Mouse (Mus musculus) kidney, embryonic 16.5 days (tissue): ENCODE data around the gene Fkbp1b. TPM values are rescaled to one million over a fixed set of nuclear protein-coding genes. Genes with fewer than 3 reads are reported as not detected.

Source experiments
- ATAC-seq: fragments of 200-750 bp; cut with Nextera tagmentation; 2 replicates; pipeline ENCODE4 v1.8.0; 2017; ENCODE audit warnings: moderate TSS enrichment; ENCODE audit not compliant: low FRiP score, low TSS enrichment
- H3K27ac ChIP-seq: fragments of 300-500 bp; sonication (generic); 2 replicates; pipeline ENCODE4 v1.5.1; 2014; ENCODE audit warnings: low read length
- H3K27me3 ChIP-seq: fragments of 300-500 bp; sonication (generic); 2 replicates; pipeline ENCODE4 v1.6.1; 2014; ENCODE audit warnings: low read length, control low read depth, mixed read lengths; ENCODE audit not compliant: insufficient read depth
- H3K36me3 ChIP-seq: fragments of 300-500 bp; sonication (generic); 2 replicates; pipeline ENCODE4 v1.6.1; 2014; ENCODE audit warnings: low read length, control low read depth, mixed read lengths; ENCODE audit not compliant: insufficient read depth
- H3K4me1 ChIP-seq: fragments of 300-500 bp; sonication (generic); 2 replicates; pipeline ENCODE4 v1.6.1; 2014; ENCODE audit warnings: low read length, control low read depth, mixed read lengths; ENCODE audit not compliant: insufficient read depth
- H3K4me2 ChIP-seq: fragments of 300-500 bp; sonication (generic); replicated peaks from 2 replicates; pipeline ENCODE4 v1.6.1; 2014; ENCODE audit warnings: low read depth, low read length
- H3K4me3 ChIP-seq: fragments of 300-500 bp; sonication (generic); 2 replicates; pipeline ENCODE4 v1.5.1; 2014; ENCODE audit warnings: mild to moderate bottlenecking, low read length
- H3K9ac ChIP-seq: fragments of 300-500 bp; sonication (generic); replicated peaks from 2 replicates; pipeline ENCODE4 v1.6.1; 2014; ENCODE audit warnings: low read length
- H3K9me3 ChIP-seq: fragments of 300-500 bp; sonication (generic); 2 replicates; pipeline ENCODE4 v1.6.1; 2016; ENCODE audit warnings: low read length, control low read depth
- WGBS: fragments of 180-500 bp; shearing (Covaris S2); extraction: QIAGEN DNeasy Blood & Tissue Kit; methylation state at CpG from one replicate; pipeline ENCODE4 v1.1.7; 2014; 5-methylcytosine and 5-hydroxymethylcytosine counted together
- polyA plus RNA-seq: library from polyadenylated mRNA; unstranded; fragments of >200 nt; fragmentation: Nextera tagmentation; extraction: Ambion mirVana; gene quantifications from 2 replicates; pipeline ENCODE4 v1.2.1, GENCODE M21; 2015

Gene Fkbp1b
- polyA plus RNA-seq, 1 experiment from 2014 or later: 7.4 TPM

GRCm38 (mm10) chr12:4859241-4859914 is 18.0 kb upstream of the Fkbp1b start:
- 0 out of 2 replicates have a peak, but pooled peaks cover 3% of the 10 kb centered on the region for H3K9me3 ChIP-seq
- no peak for ATAC-seq
- H3K4me3 ChIP-seq: no peak overlapping the region
- no peak overlapping the region for H3K9ac ChIP-seq
- H3K27ac ChIP-seq: no peak overlapping the region
- peaks cover 12% of the 10 kb centered on the region for H3K36me3 ChIP-seq
- H3K4me1 ChIP-seq: peaks cover 12% of the 10 kb centered on the region
- 45% methylated on average over 11 of the region's 11 CpGs for WGBS
- no peak overlapping the region for H3K4me2 ChIP-seq
- no peaks in the 10 kb centered on the region for H3K27me3 ChIP-seq

- no peaks in the 10 kb centered on the region for H3K4me1 ChIP-seq
- H3K27me3 ChIP-seq: no peaks in the 10 kb centered on the region
- no peak overlapping the region for H3K9ac ChIP-seq
- H3K27ac ChIP-seq: no peak overlapping the region
- H3K36me3 ChIP-seq: peaks cover 18% of the 10 kb centered on the region
- no peaks in the 10 kb centered on the region for H3K9me3 ChIP-seq
- WGBS: 91% methylated on average over 2 of the region's 2 CpGs
- H3K4me3 ChIP-seq: no peak overlapping the region
- H3K4me2 ChIP-seq: no peak overlapping the region
- ATAC-seq: no peak
Observed at GRCm38 (mm10) chr12:4856834-4857233, 15.4 kb upstream of the Fkbp1b start.

GRCm38 (mm10) chr12:4856160-4856559 is 14.8 kb upstream of the Fkbp1b start:
- Histone ChIP-seq H3K4me1 (no peaks in the 10 kb centered on the region), H3K9ac (no peak overlapping the region), H3K4me3 (no peak overlapping the region), H3K9me3 (no peaks in the 10 kb centered on the region), H3K4me2 (no peak overlapping the region), H3K27ac (no peak overlapping the region), H3K36me3 (peaks cover 18% of the 10 kb centered on the region), H3K27me3 (no peaks in the 10 kb centered on the region)
- WGBS: over 99% methylated on average over 5 of the region's 5 CpGs
- ATAC-seq: no peak

GRCm38 (mm10) chr12:4843741-4844140 is 2.4 kb upstream of the Fkbp1b start:
- Histone ChIP-seq H3K4me3 (peak overlapping the region; percentile 75), H3K27ac (0 out of 2 replicates have a peak overlapping the region, but pooled peaks have one; percentile 64), H3K9me3 (no peaks in the 10 kb centered on the region), H3K27me3 (no peaks in the 10 kb centered on the region), H3K9ac (peak overlapping the region; percentile 73), H3K36me3 (no peaks in the 10 kb centered on the region), H3K4me1 (peaks cover 19% of the 10 kb centered on the region), H3K4me2 (peak overlapping the region; percentile 71)
- WGBS: 0% methylated on average over 12 of the region's 12 CpGs
- ATAC-seq: peak; percentile 53; the same call in 1 of the 2 replicates

- H3K27ac ChIP-seq: 0 out of 2 replicates have a peak within 1 kb of the TSS, but pooled peaks have one; percentile 64
- H3K9me3 ChIP-seq: no peaks in the 10 kb centered on the region
- H3K4me1 ChIP-seq: peaks cover 19% of the 10 kb centered on the region
- no peaks in the 10 kb centered on the region for H3K27me3 ChIP-seq
- peak within 1 kb of the TSS; percentile 73 for H3K9ac ChIP-seq
- peak within 1 kb of the TSS; percentile 75 for H3K4me3 ChIP-seq
- under 1% methylated on average over 30 of the region's 30 CpGs for WGBS
- H3K36me3 ChIP-seq: no peaks in the 10 kb centered on the region
- peak; percentile 94 for ATAC-seq
- peak within 1 kb of the TSS; percentile 95 for H3K4me2 ChIP-seq
Observed at GRCm38 (mm10) chr12:4842890-4843597, 1.7 kb upstream of the Fkbp1b start, which contains the start of gene Wdcp. Gene Wdcp, plus strand, starts transcription at chr12:4843303.

- WGBS: 87% methylated on average over 8 of the region's 8 CpGs
- no peaks in the 10 kb centered on the region for H3K27me3 ChIP-seq
- H3K4me1 ChIP-seq: peaks cover 19% of the 10 kb centered on the region
- H3K36me3 ChIP-seq: no peaks in the 10 kb centered on the region
- no peak overlapping the region for H3K4me2 ChIP-seq
- ATAC-seq: no peak
- no peak overlapping the region for H3K27ac ChIP-seq
- H3K9me3 ChIP-seq: no peaks in the 10 kb centered on the region
- no peak overlapping the region for H3K9ac ChIP-seq
- no peak overlapping the region for H3K4me3 ChIP-seq
Observed at GRCm38 (mm10) chr12:4842456-4842855, 1.1 kb upstream of the Fkbp1b start.

GRCm38 (mm10) chr12:4840741-4841140 is 650 bp downstream of the Fkbp1b start:
- Histone ChIP-seq H3K27ac (no peak overlapping the region), H3K4me1 (peaks cover 19% of the 10 kb centered on the region), H3K9ac (peak overlapping the region; percentile 78), H3K4me2 (peak overlapping the region; percentile 95), H3K36me3 (no peaks in the 10 kb centered on the region), H3K27me3 (no peaks in the 10 kb centered on the region), H3K4me3 (peak overlapping the region; percentile 83), H3K9me3 (no peaks in the 10 kb centered on the region)
- under 1% methylated on average over 11 of the region's 11 CpGs for WGBS
- 0 out of 2 replicates have a peak, but pooled peaks have one; percentile 5 for ATAC-seq

- Histone ChIP-seq H3K9me3 (no peaks in the 10 kb centered on the region), H3K27ac (no peak overlapping the region), H3K36me3 (no peaks in the 10 kb centered on the region), H3K27me3 (no peaks in the 10 kb centered on the region), H3K4me2 (no peak overlapping the region), H3K4me1 (peaks cover 19% of the 10 kb centered on the region), H3K4me3 (no peak overlapping the region), H3K9ac (no peak overlapping the region)
- WGBS: 51% methylated on average over 6 of the region's 6 CpGs
- ATAC-seq: no peak
Observed at GRCm38 (mm10) chr12:4840010-4840409, 1.4 kb downstream of the Fkbp1b start.

- ATAC-seq: no peak
- WGBS: 18% methylated on average over 4 of the region's 4 CpGs
- peaks cover 8% of the 10 kb centered on the region for H3K4me1 ChIP-seq
- H3K36me3 ChIP-seq: no peaks in the 10 kb centered on the region
- no peaks in the 10 kb centered on the region for H3K9me3 ChIP-seq
- H3K27ac ChIP-seq: no peak overlapping the region
- no peak overlapping the region for H3K9ac ChIP-seq
- H3K4me3 ChIP-seq: no peak overlapping the region
- no peaks in the 10 kb centered on the region for H3K27me3 ChIP-seq
- no peak overlapping the region for H3K4me2 ChIP-seq
Observed at GRCm38 (mm10) chr12:4836959-4837358, 4.4 kb downstream of the Fkbp1b start.

- no peak overlapping the region for H3K4me2 ChIP-seq
- H3K27ac ChIP-seq: no peak overlapping the region
- H3K4me3 ChIP-seq: no peak overlapping the region
- peaks cover 15% of the 10 kb centered on the region; the same call in 1 of the 2 replicates for H3K36me3 ChIP-seq
- 83% methylated on average over 3 of the region's 3 CpGs for WGBS
- no peaks in the 10 kb centered on the region for H3K4me1 ChIP-seq
- no peak overlapping the region for H3K9ac ChIP-seq
- no peaks in the 10 kb centered on the region for H3K9me3 ChIP-seq
- H3K27me3 ChIP-seq: no peaks in the 10 kb centered on the region
- ATAC-seq: no peak
Observed at GRCm38 (mm10) chr12:4827256-4827655, 14.1 kb downstream of the Fkbp1b start.
